Mouse (Mus musculus): ENCODE results near the gene Hs6st2. TPM values are rescaled to one million over a fixed set of nuclear protein-coding genes. Genes with fewer than 3 reads are reported as not detected.

Gene Hs6st2
- polyA plus RNA-seq, 1 experiment from 2014 or later, result 26.8 TPM

DNA sequence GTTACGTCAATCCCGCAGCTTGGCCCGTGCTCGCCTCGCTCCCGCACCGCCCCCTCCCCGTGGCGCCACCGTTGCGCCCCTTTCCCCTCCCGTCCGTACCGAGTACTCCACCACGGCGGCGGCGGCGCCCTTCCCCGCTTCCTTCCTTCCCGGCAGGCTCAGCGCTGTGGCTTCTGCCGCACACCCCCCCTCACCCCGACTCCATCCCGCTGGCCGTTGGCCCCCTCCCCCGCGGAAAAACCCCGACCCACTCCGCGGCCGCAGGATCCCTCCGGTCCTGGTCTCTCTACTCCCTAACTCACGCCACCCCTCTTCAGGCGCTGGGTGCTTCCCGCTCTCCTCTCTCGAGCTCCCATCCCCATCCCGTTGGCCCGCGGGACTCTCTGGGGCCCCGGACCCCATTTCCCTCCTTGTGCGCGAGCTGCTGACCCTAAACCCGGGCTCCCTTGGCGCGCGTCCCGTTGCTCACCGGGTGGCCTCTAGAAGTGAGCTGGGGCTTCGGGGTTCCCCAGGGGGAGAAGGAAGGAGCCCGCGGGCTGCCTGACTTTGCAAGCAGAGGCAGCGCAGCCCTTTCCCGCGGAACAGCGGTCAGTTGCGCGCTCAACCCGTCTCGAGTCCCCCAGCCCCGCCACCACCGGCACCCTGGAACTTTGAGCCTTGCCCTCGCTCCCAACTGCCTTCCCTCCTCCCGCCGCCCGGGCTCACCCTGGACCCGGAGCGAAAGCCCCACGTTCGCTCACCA, 1.1 kb downstream of the Hs6st2 start:
- peaks cover 14% of the 10 kb centered on the region for H3K27me3 ChIP-seq (replicated peaks; ENCODE audit: control insufficient read depth, insufficient read depth, low read length)
- ATAC-seq (ENCODE audit: low read depth), result peak; percentile 78
- H3K9ac ChIP-seq (ENCODE audit: low read depth, low read length), result peak overlapping the region; percentile 70

GRCm38 (mm10) chrX:51679601-51680427, 1.8 kb downstream of the Hs6st2 start:
- DNase-seq (ENCODE audit: low spot score) (no peak), ATAC-seq (ENCODE audit: low read depth) (peak; percentile 47)
- H3K27me3 ChIP-seq (replicated peaks; ENCODE audit: control insufficient read depth, insufficient read depth, low read length), result peaks cover 14% of the 10 kb centered on the region
- 0 out of 2 replicates have a peak, but pooled peaks cover 3% of the 10 kb centered on the region for H3K9me3 ChIP-seq (ENCODE audit: control insufficient read depth, low read length)
- no peaks in the 10 kb centered on the region for H3K4me1 ChIP-seq (ENCODE audit: control insufficient read depth, insufficient read depth, low read length)
- peak overlapping the region; percentile 70 for H3K9ac ChIP-seq (ENCODE audit: low read depth, low read length)
- H3K4me2 ChIP-seq (ENCODE audit: low read depth, low read length), result peak overlapping the region; percentile 76
- H3K4me3 ChIP-seq (ENCODE audit: low read depth, low read length), result peak overlapping the region; percentile 54
- H3K27ac ChIP-seq (replicated peaks; ENCODE audit: low read depth, low read length), result no peak overlapping the region
- H3K36me3 ChIP-seq (ENCODE audit: control insufficient read depth, insufficient read depth, low read length), result peaks cover 3% of the 10 kb centered on the region; the same call in 1 of the 2 replicates
- 16% methylated on average over 25 of the region's 46 CpGs for WGBS

More for the DNA sequence above, 1.1 kb downstream of the Hs6st2 start:
- 24% methylated on average over 25 of the region's 70 CpGs for WGBS
- Histone ChIP-seq H3K9me3 (ENCODE audit: control insufficient read depth, low read length) (0 out of 2 replicates have a peak, but pooled peaks cover 1% of the 10 kb centered on the region), H3K4me2 (ENCODE audit: low read depth, low read length) (peak overlapping the region; percentile 76), H3K36me3 (ENCODE audit: control insufficient read depth, insufficient read depth, low read length) (peaks cover 3% of the 10 kb centered on the region; the same call in 1 of the 2 replicates), H3K4me3 (ENCODE audit: low read depth, low read length) (peak overlapping the region; percentile 54), H3K4me1 (ENCODE audit: control insufficient read depth, insufficient read depth, low read length) (no peaks in the 10 kb centered on the region), H3K27ac (replicated peaks; ENCODE audit: low read depth, low read length) (peak overlapping the region; percentile 21; the same call in 1 of the 2 replicates)
- DNase-seq (ENCODE audit: low spot score), result peak; percentile 54

- Histone ChIP-seq H3K4me1 (ENCODE audit: control insufficient read depth, insufficient read depth, low read length) (no peaks in the 10 kb centered on the region), H3K36me3 (ENCODE audit: control insufficient read depth, insufficient read depth, low read length) (no peaks in the 10 kb centered on the region), H3K4me2 (ENCODE audit: low read depth, low read length) (no peak overlapping the region), H3K9me3 (ENCODE audit: control insufficient read depth, low read length) (no peaks in the 10 kb centered on the region), H3K9ac (ENCODE audit: low read depth, low read length) (no peak overlapping the region), H3K27me3 (replicated peaks; ENCODE audit: control insufficient read depth, insufficient read depth, low read length) (0 out of 2 replicates have a peak, but pooled peaks cover 5% of the 10 kb centered on the region), H3K27ac (replicated peaks; ENCODE audit: low read depth, low read length) (no peak overlapping the region), H3K4me3 (ENCODE audit: low read depth, low read length) (no peak overlapping the region)
- 51% methylated on average over 2 of the region's 2 CpGs for WGBS
- ATAC-seq (ENCODE audit: low read depth) (no peak), DNase-seq (ENCODE audit: low spot score) (peak; percentile 53)
These were observed 23.4 kb downstream of the Hs6st2 start for GRCm38 (mm10) chrX:51658236-51658635.

DNA sequence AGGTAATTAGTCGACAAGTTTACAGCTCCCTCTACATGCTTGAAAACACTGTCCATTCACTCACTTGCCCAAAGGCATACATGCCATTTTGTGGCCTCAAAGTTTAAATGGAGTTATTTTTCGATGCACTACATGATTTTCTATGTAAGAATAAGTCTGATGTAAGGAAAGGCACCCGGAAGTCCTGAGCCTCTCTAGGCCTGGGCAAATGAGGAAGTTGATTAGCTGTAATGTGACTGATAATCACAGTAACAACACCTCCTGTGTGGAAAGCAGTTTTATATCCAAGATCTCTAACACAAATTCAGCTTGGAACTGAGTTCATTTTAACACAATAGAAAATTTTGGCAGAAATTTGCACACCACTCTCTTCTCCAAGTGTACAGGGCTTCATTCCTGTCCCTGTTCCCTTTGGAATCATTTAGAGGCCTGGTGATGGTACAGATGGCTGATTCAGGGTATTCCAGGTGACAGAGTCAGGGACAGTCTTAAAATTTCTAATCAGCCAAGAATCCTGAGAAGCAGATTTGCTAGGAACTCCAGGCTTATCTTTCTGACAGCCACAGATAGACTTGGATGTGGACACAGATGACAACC, 38.9 kb downstream of the Hs6st2 start:
- no peaks in the 10 kb centered on the region for H3K9me3 ChIP-seq (ENCODE audit: control insufficient read depth, low read length)
- H3K27me3 ChIP-seq (replicated peaks; ENCODE audit: control insufficient read depth, insufficient read depth, low read length), result no peaks in the 10 kb centered on the region
- no peak overlapping the region for H3K4me2 ChIP-seq (ENCODE audit: low read depth, low read length)
- no peaks in the 10 kb centered on the region for H3K36me3 ChIP-seq (ENCODE audit: control insufficient read depth, insufficient read depth, low read length)
- DNase-seq (ENCODE audit: low spot score) (no peak), ATAC-seq (ENCODE audit: low read depth) (no peak)
- H3K4me3 ChIP-seq (ENCODE audit: low read depth, low read length), result no peak overlapping the region
- 80% methylated on average over 3 of the region's 3 CpGs for WGBS
- no peak overlapping the region for H3K9ac ChIP-seq (ENCODE audit: low read depth, low read length)
- H3K27ac ChIP-seq (replicated peaks; ENCODE audit: low read depth, low read length), result no peak overlapping the region
- no peaks in the 10 kb centered on the region; the same call in 1 of the 2 replicates for H3K4me1 ChIP-seq (ENCODE audit: control insufficient read depth, insufficient read depth, low read length)

DNA sequence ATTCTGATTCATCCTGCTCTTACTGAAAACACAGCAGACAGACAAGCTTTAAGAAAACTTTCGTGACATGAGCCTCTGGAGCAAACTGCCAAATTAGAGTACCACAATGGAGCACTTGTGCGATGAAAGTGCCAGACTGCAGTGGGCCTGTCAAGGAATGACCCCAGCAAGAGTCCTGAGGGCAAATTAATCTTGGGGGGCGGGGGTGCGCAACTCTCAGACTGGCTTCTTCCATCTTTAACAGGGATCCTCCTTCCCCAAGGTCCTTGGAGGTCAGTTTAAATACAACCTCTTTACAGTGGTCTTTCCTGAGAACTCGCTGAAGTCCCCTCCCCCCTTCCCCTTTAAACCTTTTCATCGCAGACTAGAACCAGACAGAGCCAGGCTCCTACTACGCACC, 45.9 kb downstream of the Hs6st2 start:
- no peak for DNase-seq (ENCODE audit: low spot score)
- H3K4me2 ChIP-seq (ENCODE audit: low read depth, low read length), result no peak overlapping the region
- WGBS, result 50% methylated on average over 7 of the region's 7 CpGs

GRCm38 (mm10) chrX:51631376-51631775, 50.3 kb downstream of the Hs6st2 start:
- H3K4me3 ChIP-seq (ENCODE audit: low read depth, low read length), result no peak overlapping the region
- no peak overlapping the region for H3K9ac ChIP-seq (ENCODE audit: low read depth, low read length)
- H3K9me3 ChIP-seq (ENCODE audit: control insufficient read depth, low read length), result no peaks in the 10 kb centered on the region
- no peaks in the 10 kb centered on the region for H3K4me1 ChIP-seq (ENCODE audit: control insufficient read depth, insufficient read depth, low read length)
- no peak for ATAC-seq (ENCODE audit: low read depth)
- H3K36me3 ChIP-seq (ENCODE audit: control insufficient read depth, insufficient read depth, low read length), result no peaks in the 10 kb centered on the region
- H3K27ac ChIP-seq (replicated peaks; ENCODE audit: low read depth, low read length), result no peak overlapping the region
- no peak overlapping the region for H3K4me2 ChIP-seq (ENCODE audit: low read depth, low read length)
- 35% methylated on average over 2 of the region's 2 CpGs for WGBS
- no peaks in the 10 kb centered on the region for H3K27me3 ChIP-seq (replicated peaks; ENCODE audit: control insufficient read depth, insufficient read depth, low read length)
- DNase-seq (ENCODE audit: low spot score), result peak; percentile 54

More for the DNA sequence above, 45.9 kb downstream of the Hs6st2 start:
- Histone ChIP-seq H3K36me3 (ENCODE audit: control insufficient read depth, insufficient read depth, low read length) (no peaks in the 10 kb centered on the region), H3K27me3 (replicated peaks; ENCODE audit: control insufficient read depth, insufficient read depth, low read length) (0 out of 2 replicates have a peak, but pooled peaks cover 3% of the 10 kb centered on the region), H3K4me1 (ENCODE audit: control insufficient read depth, insufficient read depth, low read length) (no peaks in the 10 kb centered on the region), H3K9ac (ENCODE audit: low read depth, low read length) (no peak overlapping the region), H3K9me3 (ENCODE audit: control insufficient read depth, low read length) (no peaks in the 10 kb centered on the region), H3K4me3 (ENCODE audit: low read depth, low read length) (no peak overlapping the region), H3K27ac (replicated peaks; ENCODE audit: low read depth, low read length) (no peak overlapping the region)
- no peak for ATAC-seq (ENCODE audit: low read depth)

GRCm38 (mm10) chrX:51614384-51615004, 67.2 kb downstream of the Hs6st2 start:
- ATAC-seq (ENCODE audit: low read depth) (peak; percentile 89), DNase-seq (ENCODE audit: low spot score) (peak; percentile 72)
- Histone ChIP-seq H3K27ac (replicated peaks; ENCODE audit: low read depth, low read length) (no peak overlapping the region), H3K4me2 (ENCODE audit: low read depth, low read length) (no peak overlapping the region), H3K27me3 (replicated peaks; ENCODE audit: control insufficient read depth, insufficient read depth, low read length) (peaks cover 4% of the 10 kb centered on the region; the same call in 1 of the 2 replicates), H3K4me1 (ENCODE audit: control insufficient read depth, insufficient read depth, low read length) (no peaks in the 10 kb centered on the region), H3K9ac (ENCODE audit: low read depth, low read length) (no peak overlapping the region), H3K9me3 (ENCODE audit: control insufficient read depth, low read length) (no peaks in the 10 kb centered on the region), H3K4me3 (ENCODE audit: low read depth, low read length) (no peak overlapping the region), H3K36me3 (ENCODE audit: control insufficient read depth, insufficient read depth, low read length) (no peaks in the 10 kb centered on the region)
- WGBS, result 35% methylated on average over 7 of the region's 7 CpGs

- Histone ChIP-seq H3K9ac (ENCODE audit: low read depth, low read length) (no peak overlapping the region), H3K4me3 (ENCODE audit: low read depth, low read length) (no peak overlapping the region), H3K27ac (replicated peaks; ENCODE audit: low read depth, low read length) (no peak overlapping the region), H3K9me3 (ENCODE audit: control insufficient read depth, low read length) (no peaks in the 10 kb centered on the region), H3K4me1 (ENCODE audit: control insufficient read depth, insufficient read depth, low read length) (no peaks in the 10 kb centered on the region), H3K27me3 (replicated peaks; ENCODE audit: control insufficient read depth, insufficient read depth, low read length) (peaks cover 4% of the 10 kb centered on the region), H3K36me3 (ENCODE audit: control insufficient read depth, insufficient read depth, low read length) (no peaks in the 10 kb centered on the region), H3K4me2 (ENCODE audit: low read depth, low read length) (no peak overlapping the region)
- WGBS, result 85% methylated on average over 1 of the region's 1 CpGs
- no peak for ATAC-seq (ENCODE audit: low read depth)
- DNase-seq (ENCODE audit: low spot score), result no peak
These were observed 70.9 kb downstream of the Hs6st2 start for GRCm38 (mm10) chrX:51610743-51611142.
